Comparison of ENCODE assay signal across 32 mouse cellular contexts in genomic region chr13:117801061-117801460, GRCm38 (mm10).
A peak's percentile ranks its signal among the peaks of the same experiment; 100 is the strongest.
DNase-seq lines count a peak whose midpoint lies in the region; ATAC-seq and TF ChIP-seq lines count a peak whose summit lies in the region.
"Had no signal": no experiment of that assay in that cellular context is flagged by ENCODE, and none has a peak within 500 bp of the region (broad histone marks: within the 10 kb centered on the region; RNA-seq: fewer than 3 reads in every experiment).

No protein-coding gene starts in this region.

- H3K4me1 ChIP-seq in lung, postnatal 0 days (ENCODE audit: insufficient read depth, low read depth, low read length): no peaks in the 10 kb centered on the region
- H3K4me1 ChIP-seq in forebrain, embryonic 10.5 days: no peaks in the 10 kb centered on the region
- H3K4me1 ChIP-seq: embryonic facial prominence, embryonic 12.5 days; hindbrain, embryonic 13.5 days; limb, embryonic 13.5 days; liver, embryonic 13.5 days; midbrain, embryonic 12.5 days; neural tube, embryonic 15.5 days had no signal

- no peak overlapping the region for H3K9ac ChIP-seq in lung, postnatal 0 days (replicated peaks; ENCODE audit: low read depth)
- H3K9ac ChIP-seq: embryonic facial prominence, embryonic 12.5 days; hindbrain, embryonic 13.5 days; limb, embryonic 13.5 days; liver, embryonic 13.5 days; midbrain, embryonic 12.5 days; neural tube, embryonic 15.5 days had no signal

- H3K9me3 ChIP-seq in lung, postnatal 0 days (ENCODE audit: low read length): no peaks in the 10 kb centered on the region
- H3K9me3 ChIP-seq in forebrain, embryonic 10.5 days: no peaks in the 10 kb centered on the region
- H3K9me3 ChIP-seq: embryonic facial prominence, embryonic 12.5 days; hindbrain, embryonic 13.5 days; limb, embryonic 13.5 days; liver, embryonic 13.5 days; midbrain, embryonic 12.5 days; neural tube, embryonic 15.5 days had no signal

- DNase-seq in frontal cortex, postnatal 14 days (ENCODE audit: low spot score in 2 of 2): no peak
- DNase-seq in lung, postnatal 0 days (ENCODE audit: low spot score): peak; percentile 16
- no peak for DNase-seq in lung, adult 18-20 months
- DNase-seq in NIH3T3 (ENCODE audit: low read depth): peak; percentile 4
- DNase-seq in retina, embryonic 14.5 days (ENCODE audit: low spot score): no peak
- DNase-seq in forebrain, embryonic 10.5 days (ENCODE audit: extremely low spot score, low spot score): no peak
- DNase-seq in layer of hippocampus, postnatal 36 days: no peak
- DNase-seq: adrenal gland, postnatal 14 days; B cell, adult 2 months; cerebellum, adult 11 months; cerebellum, adult 9-10 months; cerebellum, postnatal 36 days; embryo, embryonic 11 days; gastrocnemius, postnatal 10 days; heart, postnatal 36 days; kidney, adult 8-10 months; kidney, postnatal 4 days; liver, embryonic 13.5 days; lung, adult 2 months; spleen, adult 18-20 months; thymus, postnatal 25 days had no signal

- no peak overlapping the region for H3K4me3 ChIP-seq in lung, postnatal 0 days (ENCODE audit: low read depth, low read length)
- no peak overlapping the region for H3K4me3 ChIP-seq in forebrain, embryonic 10.5 days
- H3K4me3 ChIP-seq: embryonic facial prominence, embryonic 12.5 days; hindbrain, embryonic 13.5 days; limb, embryonic 13.5 days; liver, embryonic 13.5 days; midbrain, embryonic 12.5 days; neural tube, embryonic 15.5 days had no signal

- no peak for TF ChIP-seq CTCF in lung, postnatal 0 days (IDR thresholded peaks at IDR 0.05)

- TF ChIP-seq EP300 in lung, postnatal 0 days (IDR thresholded peaks at IDR 0.05): no peak

- H3K27ac ChIP-seq in lung, postnatal 0 days (ENCODE audit: low read length): no peak overlapping the region
- no peak overlapping the region for H3K27ac ChIP-seq in forebrain, embryonic 10.5 days
- H3K27ac ChIP-seq: embryonic facial prominence, embryonic 12.5 days; hindbrain, embryonic 13.5 days; kidney, postnatal 0 days; limb, embryonic 13.5 days; liver, embryonic 13.5 days; midbrain, embryonic 12.5 days; neural tube, embryonic 15.5 days had no signal

- H3K27me3 ChIP-seq in lung, postnatal 0 days (replicated peaks; ENCODE audit: insufficient read depth, low read length): no peaks in the 10 kb centered on the region
- no peaks in the 10 kb centered on the region for H3K27me3 ChIP-seq in forebrain, embryonic 10.5 days (ENCODE audit: poor library complexity, severe bottlenecking)
- H3K27me3 ChIP-seq: embryonic facial prominence, embryonic 12.5 days; hindbrain, embryonic 13.5 days; limb, embryonic 13.5 days; liver, embryonic 13.5 days; midbrain, embryonic 12.5 days; neural tube, embryonic 15.5 days; Patski had no signal

- peak; percentile 63; the same call in 1 of the 2 replicates for ATAC-seq in frontal cortex, adult (ENCODE audit: low TSS enrichment)
- no peak for ATAC-seq in lung, postnatal 0 days
- ATAC-seq: forebrain, embryonic 16.5 days; intestine, embryonic 16.5 days; Patski had no signal

- H3K36me3 ChIP-seq in lung, postnatal 0 days (ENCODE audit: insufficient read depth, low read length): no peaks in the 10 kb centered on the region
- H3K36me3 ChIP-seq in forebrain, embryonic 10.5 days (replicated peaks): no peaks in the 10 kb centered on the region
- H3K36me3 ChIP-seq: embryonic facial prominence, embryonic 12.5 days; hindbrain, embryonic 13.5 days; limb, embryonic 13.5 days; liver, embryonic 13.5 days; midbrain, embryonic 12.5 days; neural tube, embryonic 15.5 days had no signal

- no peak overlapping the region for H3K4me2 ChIP-seq in lung, postnatal 0 days (replicated peaks; ENCODE audit: low read depth, low read length)
- H3K4me2 ChIP-seq: embryonic facial prominence, embryonic 12.5 days; heart, embryonic 11.5 days; hindbrain, embryonic 13.5 days; limb, embryonic 13.5 days; liver, embryonic 13.5 days; midbrain, embryonic 12.5 days; neural tube, embryonic 15.5 days had no signal

Comparison
In these comparisons a context has a peak if more than half of its experiments do, and no peak if none do; other contexts are left out.
1. DNase-seq: peak in lung, postnatal 0 days (single experiment) and NIH3T3 (single experiment); none in frontal cortex, postnatal 14 days (0 of 2), lung, adult 18-20 months (0 of 2), retina, embryonic 14.5 days (single experiment), forebrain, embryonic 10.5 days (single experiment) and layer of hippocampus, postnatal 36 days (0 of 2).